Mouse (Mus musculus) bone marrow macrophage, adult 2 months (primary cell): Measurements from ENCODE around the gene Cdh16.

Experiments
- CTCF ChIP-seq: IDR thresholded peaks from 2 replicates; pipeline ENCODE4 v1.5.1; 2012; ENCODE audit warnings: low read depth, mild to moderate bottlenecking, low read length, moderate library complexity
- POLR2A ChIP-seq: IDR thresholded peaks from 2 replicates; pipeline ENCODE4 v1.6.1; 2012; ENCODE audit warnings: mild to moderate bottlenecking, low read depth, low read length, borderline replicate concordance

- TF ChIP-seq CTCF (no peak), POLR2A (no peak)
Observed at GRCm38 (mm10) chr8:104603245-104603593, 21.0 kb downstream of the Cdh16 start.
